Mouse (Mus musculus): ENCODE measurements around the gene Clgn. TPM values are rescaled to one million over a fixed set of nuclear protein-coding genes. Genes with fewer than 3 reads are reported as not detected.
A peak's percentile ranks its signal among the peaks of the same experiment; 100 is the strongest.
"Not testable (repeated sequence)": the region's sequence is repeated elsewhere in the genome, so short reads cannot be mapped to it uniquely, and the experiment has no call there.

Gene Clgn
- total RNA-seq, 2 experiments from 2014 or later, result not detected

- DNase-seq, result no peak
Observed at GRCm38 (mm10) chr8:83423032-83423825, 33.6 kb downstream of the Clgn start.

GRCm38 (mm10) chr8:83425202-83425601, 35.5 kb downstream of the Clgn start:
- DNase-seq, result no peak

GRCm38 (mm10) chr8:83426104-83426759, 36.6 kb downstream of the Clgn start:
- no peak for DNase-seq

- no peak for DNase-seq
Observed at GRCm38 (mm10) chr8:83426949-83427348, 37.3 kb downstream of the Clgn start.

- DNase-seq, result not testable (repeated sequence)
Observed at GRCm38 (mm10) chr8:83428621-83429020, 39.0 kb downstream of the Clgn start.

- no peak for DNase-seq
Observed at GRCm38 (mm10) chr8:83429071-83429524, 39.4 kb downstream of the Clgn start.

GRCm38 (mm10) chr8:83437077-83437476, 47.4 kb downstream of the Clgn start:
- no peak for DNase-seq

- no peak for DNase-seq
Observed at GRCm38 (mm10) chr8:83441656-83442242, 52.1 kb downstream of the Clgn start.

GRCm38 (mm10) chr8:83442243-83443051, 52.8 kb downstream of the Clgn start:
- peak; percentile 99 for DNase-seq

- DNase-seq, result no peak
Observed at GRCm38 (mm10) chr8:83443052-83443400, 53.4 kb downstream of the Clgn start.

- DNase-seq, result no peak
Observed at GRCm38 (mm10) chr8:83449960-83450359, 60.3 kb downstream of the Clgn start.

- DNase-seq, result no peak
Observed at GRCm38 (mm10) chr8:83451056-83451455, 61.4 kb downstream of the Clgn start.

- DNase-seq, result no peak
Observed at GRCm38 (mm10) chr8:83457121-83457520, 67.5 kb downstream of the Clgn start.

- DNase-seq, result no peak
Observed at GRCm38 (mm10) chr8:83458222-83458621, 68.6 kb downstream of the Clgn start, which contains the start of gene Scoc. TSS of gene Scoc (minus strand) at chr8:83458391.

GRCm38 (mm10) chr8:83459606-83460005, 69.9 kb downstream of the Clgn start:
- DNase-seq, result no peak

Other genes with a start within 250 kb of the Clgn start
- under 1 TPM; 0.87 to 0.96 TPM for gene Tbc1d9, start 224.5 kb upstream of the Clgn start, total RNA-seq (2021)
- gene Gm10645, start 223.7 kb upstream of the Clgn start, total RNA-seq (2021), result not detected
- gene Ucp1, start 99.5 kb upstream of the Clgn start, total RNA-seq (2021), result not detected
- 1 to 10 TPM; 5.9 to 8.0 TPM for gene Elmod2, start 57.4 kb upstream of the Clgn start, total RNA-seq (2021)
- gene Mgat4d, start 41.4 kb upstream of the Clgn start, total RNA-seq (2021), result not detected
- 10 to 100 TPM; 40.0 to 43.9 TPM for gene Scoc, start 68.5 kb downstream of the Clgn start, total RNA-seq (2021)
- gene Olfr370, start 145.9 kb downstream of the Clgn start, total RNA-seq (2021), result not detected
- gene Ndufb7, start 176.8 kb downstream of the Clgn start, total RNA-seq (2021), result 100 to 1,000 TPM; 349 to 360 TPM
- gene Tecr, start 218.1 kb downstream of the Clgn start, total RNA-seq (2021), result 100 to 1,000 TPM; 313 to 489 TPM
- gene Dnajb1, start 218.3 kb downstream of the Clgn start, total RNA-seq (2021), result 1 to 10 TPM; 4.6 to 6.0 TPM

Data from gastrocnemius, postnatal 25 days (tissue).